Mouse (Mus musculus) testis, adult 10 weeks (tissue): ENCODE results near the gene Rdh7. TPM values are rescaled to one million over a fixed set of nuclear protein-coding genes. Genes with fewer than 3 reads are reported as not detected.

Experiments used
- polyA plus RNA-seq: library from polyadenylated mRNA; stranded (reverse); fragments of 350-450 nt; fragmentation: Illumina TruSeq; extraction: RNeasy Lipid Tissue Mini Kit (QIAGEN cat#74804); gene quantifications from one replicate; pipeline ENCODE4 v1.2.3, GENCODE M21; 2014; ENCODE audit warnings: low read depth, low replicate concordance

Gene Rdh7
- polyA plus RNA-seq, result not detected

GRCm38 (mm10) chr10:127888605-127889004 lies at the start of gene Rdh7:
Gene Rdh7 (minus strand): TSS chr10:127888817.

GRCm38 (mm10) chr10:127898218-127898617 lies 9.6 kb upstream of the Rdh7 start, which contains the start of gene Sdr9c7:
Gene Sdr9c7 (plus strand): TSS chr10:127898518.

DNA sequence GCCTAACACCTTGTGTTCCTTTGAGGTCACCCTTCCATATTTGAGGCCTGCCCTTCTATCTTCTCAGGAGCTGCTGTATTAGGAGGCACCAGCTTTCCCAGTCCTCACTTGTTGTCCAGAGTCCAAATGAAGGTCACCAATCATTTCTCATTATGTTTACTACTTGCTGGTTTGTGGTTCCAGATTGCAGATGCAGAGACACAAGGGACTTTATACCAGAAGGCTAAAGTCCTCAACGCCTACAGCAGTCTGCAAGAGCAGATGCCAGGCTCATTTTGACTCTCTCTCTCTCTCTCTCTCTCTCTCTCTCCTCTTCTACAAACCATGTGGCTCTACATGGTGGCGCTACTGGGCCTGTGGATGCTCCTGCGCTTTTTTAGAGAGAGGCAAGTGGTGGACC lies 22.4 kb downstream of the Rdh7 start, which contains the start of gene Rdh16f2:
Gene Rdh16f2, plus strand, starts transcription at position 243 of the 400 bp plus-strand sequence.

DNA sequence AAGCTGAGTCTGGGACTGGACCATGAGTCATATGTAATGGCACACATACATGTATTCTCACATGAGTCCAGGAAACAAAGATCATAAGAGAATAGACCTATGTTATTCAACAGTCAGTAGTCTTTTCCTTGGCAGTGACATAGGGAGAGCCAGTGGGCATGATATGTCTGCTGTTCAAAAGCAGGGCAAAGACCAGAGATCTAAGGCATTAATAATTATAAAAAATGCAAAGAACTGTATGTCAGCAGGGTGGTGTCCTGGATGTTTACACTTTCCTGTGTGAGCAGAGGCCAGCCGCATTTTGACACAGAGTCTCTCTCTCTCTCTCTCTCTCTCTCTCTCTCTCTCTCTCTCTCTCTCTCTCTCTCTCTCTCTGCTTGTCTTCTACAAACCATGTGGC lies 39.0 kb downstream of the Rdh7 start, which contains the start of gene Rdh19:
Gene Rdh19, plus strand, starts transcription at position 301 of the 400 bp plus-strand sequence.

Other genes starting within 250 kb of the Rdh7 start
- 1.3 TPM for gene Stat6, start 245.8 kb downstream of the Rdh7 start, polyA plus RNA-seq
- 76.1 TPM for gene Nemp1, start 221.9 kb downstream of the Rdh7 start, polyA plus RNA-seq
- 2.2 TPM for gene Nab2, start 220.2 kb downstream of the Rdh7 start, polyA plus RNA-seq
- gene Myo1a, start 183.6 kb downstream of the Rdh7 start, polyA plus RNA-seq, result 2.4 TPM
- not detected for gene Tac2, start 164.3 kb downstream of the Rdh7 start, polyA plus RNA-seq
- 2.0 TPM for gene Zbtb39, start 149.3 kb downstream of the Rdh7 start, polyA plus RNA-seq
- 0.13 TPM for gene Gpr182, start 137.1 kb downstream of the Rdh7 start, polyA plus RNA-seq
- gene Rdh1, start 129.1 kb downstream of the Rdh7 start, polyA plus RNA-seq, result 0.04 TPM
- not detected for gene Rdh16f1, start 129.0 kb downstream of the Rdh7 start, polyA plus RNA-seq
- gene Rdh9, start 112.4 kb downstream of the Rdh7 start, polyA plus RNA-seq, result 0.45 TPM
- 0.13 TPM for gene Rdh16, start 87.7 kb downstream of the Rdh7 start, polyA plus RNA-seq
- not detected for gene Rdh19, start 38.9 kb downstream of the Rdh7 start, polyA plus RNA-seq
- gene Rdh16f2, start 22.3 kb downstream of the Rdh7 start, polyA plus RNA-seq, result not detected
- gene Sdr9c7, start 9.7 kb upstream of the Rdh7 start, polyA plus RNA-seq, result 0.69 TPM
- not detected for gene Hsd17b6, start 118.8 kb upstream of the Rdh7 start, polyA plus RNA-seq
- 23.5 TPM for gene Prim1, start 126.4 kb upstream of the Rdh7 start, polyA plus RNA-seq
- gene Naca, start 146.8 kb upstream of the Rdh7 start, polyA plus RNA-seq, result 988 TPM
- 541 TPM for gene Ptges3, start 170.1 kb upstream of the Rdh7 start, polyA plus RNA-seq
- 333 TPM for gene Atp5b, start 194.5 kb upstream of the Rdh7 start, polyA plus RNA-seq
- 58.1 TPM for gene Baz2a, start 202.8 kb upstream of the Rdh7 start, polyA plus RNA-seq